Mouse (Mus musculus) neural tube, embryonic 14.5 days (tissue): ENCODE measurements around the gene Spg11. TPM values are rescaled to one million over a fixed set of nuclear protein-coding genes. Genes with fewer than 3 reads are reported as not detected.

Source experiments
- ATAC-seq: fragments of 200-750 bp; cut with Nextera tagmentation; 2 replicates; pipeline ENCODE4 v1.8.0; 2017; ENCODE audit warnings: low read depth, mild to moderate bottlenecking, moderate TSS enrichment, moderate library complexity
- H3K27ac ChIP-seq: fragments of 300-500 bp; sonication (generic); 2 replicates; pipeline ENCODE4 v1.5.1; 2014; ENCODE audit warnings: low read depth, mild to moderate bottlenecking, control low read depth, low read length, moderate library complexity, mixed read lengths
- H3K27me3 ChIP-seq: fragments of 300-500 bp; sonication (generic); 2 replicates; pipeline ENCODE4 v1.6.1; 2014; ENCODE audit warnings: low read length; ENCODE audit not compliant: control insufficient read depth, insufficient read depth
- H3K36me3 ChIP-seq: fragments of 300-500 bp; sonication (generic); 2 replicates; pipeline ENCODE4 v1.6.1; 2014; ENCODE audit warnings: low read length, mixed read lengths; ENCODE audit not compliant: control insufficient read depth, insufficient read depth
- H3K4me1 ChIP-seq: fragments of 300-500 bp; sonication (generic); 2 replicates; pipeline ENCODE4 v1.6.1; 2014; ENCODE audit warnings: low read length; ENCODE audit not compliant: control insufficient read depth, insufficient read depth
- H3K4me2 ChIP-seq: fragments of 300-500 bp; sonication (generic); 2 replicates; pipeline ENCODE4 v1.6.1; 2014; ENCODE audit warnings: mild to moderate bottlenecking, low read depth, low read length, control low read depth
- H3K4me3 ChIP-seq: fragments of 300-500 bp; sonication (generic); 2 replicates; pipeline ENCODE4 v1.5.1; 2014; ENCODE audit warnings: low read depth, low read length, control low read depth, mixed read lengths
- H3K9ac ChIP-seq: fragments of 300-500 bp; sonication (generic); replicated peaks from 2 replicates; pipeline ENCODE4 v1.6.1; 2014; ENCODE audit warnings: low read depth, mild to moderate bottlenecking, control low read depth, low read length, mixed read lengths
- H3K9me3 ChIP-seq: fragments of 300-500 bp; sonication (generic); 2 replicates; pipeline ENCODE4 v1.6.1; 2016; ENCODE audit warnings: low read length; ENCODE audit not compliant: control insufficient read depth
- WGBS: fragments of 180-500 bp; shearing (Covaris S2); extraction: QIAGEN DNeasy Blood & Tissue Kit; methylation state at CpG from one replicate; pipeline ENCODE4 v1.1.7; 2014; 5-methylcytosine and 5-hydroxymethylcytosine counted together
- polyA plus RNA-seq: library from polyadenylated mRNA; unstranded; fragments of >200 nt; fragmentation: Nextera tagmentation; extraction: Ambion mirVana; gene quantifications from 2 replicates; pipeline ENCODE4 v1.2.1, GENCODE M21; 2014

Spg11 gene
- polyA plus RNA-seq, 1 experiment from 2014 or later: 10.2 TPM

GRCm38 (mm10) chr2:122132618-122133017 lies 14.4 kb upstream of the Spg11 start:
- no peak overlapping the region for H3K27ac ChIP-seq
- WGBS: 80% methylated on average over 2 of the region's 2 CpGs

GRCm38 (mm10) chr2:122132078-122132477 lies 13.9 kb upstream of the Spg11 start:
- no peaks in the 10 kb centered on the region for H3K9me3 ChIP-seq
- no peak overlapping the region for H3K9ac ChIP-seq
- H3K27ac ChIP-seq: no peak overlapping the region
- no peaks in the 10 kb centered on the region for H3K36me3 ChIP-seq
- no peak overlapping the region for H3K4me3 ChIP-seq
- H3K4me2 ChIP-seq: no peak overlapping the region
- H3K27me3 ChIP-seq: no peaks in the 10 kb centered on the region
- 84% methylated on average over 2 of the region's 2 CpGs for WGBS
- H3K4me1 ChIP-seq: no peaks in the 10 kb centered on the region
- ATAC-seq: no peak

More at GRCm38 (mm10) chr2:122132618-122133017, 14.4 kb upstream of the Spg11 start:
- H3K36me3 ChIP-seq: no peaks in the 10 kb centered on the region
- H3K27me3 ChIP-seq: no peaks in the 10 kb centered on the region
- H3K9me3 ChIP-seq: no peaks in the 10 kb centered on the region
- no peak overlapping the region for H3K9ac ChIP-seq
- no peaks in the 10 kb centered on the region for H3K4me1 ChIP-seq
- no peak overlapping the region for H3K4me3 ChIP-seq
- no peak for ATAC-seq
- no peak overlapping the region for H3K4me2 ChIP-seq

- no peaks in the 10 kb centered on the region for H3K9me3 ChIP-seq
- H3K4me1 ChIP-seq: no peaks in the 10 kb centered on the region
- no peaks in the 10 kb centered on the region for H3K36me3 ChIP-seq
- no peak for ATAC-seq
- H3K4me3 ChIP-seq: no peak overlapping the region
- no peaks in the 10 kb centered on the region for H3K27me3 ChIP-seq
- H3K27ac ChIP-seq: no peak overlapping the region
- no peak overlapping the region for H3K4me2 ChIP-seq
- H3K9ac ChIP-seq: no peak overlapping the region
- WGBS: 94% methylated on average over 4 of the region's 4 CpGs
Measured at GRCm38 (mm10) chr2:122127635-122128034, 9.4 kb upstream of the Spg11 start.

GRCm38 (mm10) chr2:122126765-122127347 lies 8.7 kb upstream of the Spg11 start:
- H3K27me3 ChIP-seq: no peaks in the 10 kb centered on the region
- ATAC-seq: no peak
- H3K27ac ChIP-seq: no peak overlapping the region
- no peaks in the 10 kb centered on the region for H3K4me1 ChIP-seq
- H3K4me3 ChIP-seq: no peak overlapping the region
- H3K4me2 ChIP-seq: no peak overlapping the region
- no peak overlapping the region for H3K9ac ChIP-seq
- no peaks in the 10 kb centered on the region for H3K36me3 ChIP-seq
- H3K9me3 ChIP-seq: no peaks in the 10 kb centered on the region
- 20% methylated on average over 5 of the region's 5 CpGs for WGBS

GRCm38 (mm10) chr2:122125680-122126572 lies 7.7 kb upstream of the Spg11 start:
- ATAC-seq: no peak
- Histone ChIP-seq H3K9me3 (no peaks in the 10 kb centered on the region), H3K27me3 (no peaks in the 10 kb centered on the region), H3K4me1 (no peaks in the 10 kb centered on the region), H3K36me3 (no peaks in the 10 kb centered on the region), H3K9ac (no peak overlapping the region), H3K27ac (no peak overlapping the region), H3K4me2 (no peak overlapping the region), H3K4me3 (no peak overlapping the region)
- 63% methylated on average over 12 of the region's 12 CpGs for WGBS

- H3K36me3 ChIP-seq: peaks cover 15% of the 10 kb centered on the region
- WGBS: 82% methylated on average over 2 of the region's 2 CpGs
- H3K4me2 ChIP-seq: peak overlapping the region; percentile 51; the same call in 1 of the 2 replicates
- H3K27ac ChIP-seq: no peak overlapping the region
- no peak overlapping the region; the same call in 1 of the 2 replicates for H3K4me3 ChIP-seq
- H3K9ac ChIP-seq: no peak overlapping the region
- no peaks in the 10 kb centered on the region for H3K9me3 ChIP-seq
- ATAC-seq: no peak
- no peaks in the 10 kb centered on the region for H3K27me3 ChIP-seq
- peaks cover 6% of the 10 kb centered on the region; the same call in 1 of the 2 replicates for H3K4me1 ChIP-seq
Measured at GRCm38 (mm10) chr2:122116888-122117287, 1.3 kb downstream of the Spg11 start.

- no peak for ATAC-seq
- no peak overlapping the region for H3K27ac ChIP-seq
- peaks cover 32% of the 10 kb centered on the region for H3K36me3 ChIP-seq
- H3K27me3 ChIP-seq: no peaks in the 10 kb centered on the region
- WGBS: 88% methylated on average over 4 of the region's 4 CpGs
- no peak overlapping the region for H3K4me3 ChIP-seq
- H3K4me1 ChIP-seq: no peaks in the 10 kb centered on the region
- H3K4me2 ChIP-seq: no peak overlapping the region
- no peaks in the 10 kb centered on the region for H3K9me3 ChIP-seq
- H3K9ac ChIP-seq: no peak overlapping the region
Measured at GRCm38 (mm10) chr2:122109714-122110113, 8.5 kb downstream of the Spg11 start.

GRCm38 (mm10) chr2:122108101-122108500 lies 10.1 kb downstream of the Spg11 start:
- Histone ChIP-seq H3K4me2 (no peak overlapping the region), H3K27me3 (no peaks in the 10 kb centered on the region), H3K27ac (no peak overlapping the region), H3K4me3 (no peak overlapping the region), H3K36me3 (peaks cover 21% of the 10 kb centered on the region), H3K9ac (no peak overlapping the region), H3K9me3 (no peaks in the 10 kb centered on the region), H3K4me1 (no peaks in the 10 kb centered on the region)
- 84% methylated on average over 14 of the region's 14 CpGs for WGBS
- ATAC-seq: no peak

- Histone ChIP-seq H3K4me1 (no peaks in the 10 kb centered on the region), H3K36me3 (peaks cover 29% of the 10 kb centered on the region)
Measured at GRCm38 (mm10) chr2:122102070-122102469, 16.1 kb downstream of the Spg11 start.

More at GRCm38 (mm10) chr2:122102070-122102469, 16.1 kb downstream of the Spg11 start:
- ATAC-seq: no peak
- no peak overlapping the region for H3K27ac ChIP-seq
- no peaks in the 10 kb centered on the region for H3K9me3 ChIP-seq
- H3K9ac ChIP-seq: no peak overlapping the region
- H3K4me2 ChIP-seq: no peak overlapping the region
- no peak overlapping the region for H3K4me3 ChIP-seq
- H3K27me3 ChIP-seq: no peaks in the 10 kb centered on the region
